Mouse (Mus musculus): ENCODE data around the gene Pard6a.

Gene Pard6a

DNA sequence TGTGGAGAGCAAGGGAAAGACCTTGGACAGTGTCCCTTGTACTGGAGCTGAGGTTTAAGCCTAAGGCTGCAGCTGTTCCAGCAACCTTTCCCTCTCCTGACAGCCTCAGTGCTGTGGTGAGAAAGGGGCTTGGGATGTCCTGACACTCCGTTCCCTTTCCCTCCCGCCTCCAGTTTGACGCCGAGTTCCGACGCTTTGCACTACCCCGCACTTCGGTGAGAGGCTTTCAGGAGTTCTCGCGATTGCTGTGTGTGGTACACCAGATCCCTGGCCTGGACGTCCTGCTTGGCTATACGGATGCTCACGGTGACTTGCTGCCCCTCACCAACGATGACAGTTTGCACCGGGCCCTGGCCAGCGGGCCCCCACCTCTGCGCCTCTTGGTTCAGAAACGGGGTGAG is 1.1 kb downstream of the Pard6a start:
- no peak for DNase-seq

DNA sequence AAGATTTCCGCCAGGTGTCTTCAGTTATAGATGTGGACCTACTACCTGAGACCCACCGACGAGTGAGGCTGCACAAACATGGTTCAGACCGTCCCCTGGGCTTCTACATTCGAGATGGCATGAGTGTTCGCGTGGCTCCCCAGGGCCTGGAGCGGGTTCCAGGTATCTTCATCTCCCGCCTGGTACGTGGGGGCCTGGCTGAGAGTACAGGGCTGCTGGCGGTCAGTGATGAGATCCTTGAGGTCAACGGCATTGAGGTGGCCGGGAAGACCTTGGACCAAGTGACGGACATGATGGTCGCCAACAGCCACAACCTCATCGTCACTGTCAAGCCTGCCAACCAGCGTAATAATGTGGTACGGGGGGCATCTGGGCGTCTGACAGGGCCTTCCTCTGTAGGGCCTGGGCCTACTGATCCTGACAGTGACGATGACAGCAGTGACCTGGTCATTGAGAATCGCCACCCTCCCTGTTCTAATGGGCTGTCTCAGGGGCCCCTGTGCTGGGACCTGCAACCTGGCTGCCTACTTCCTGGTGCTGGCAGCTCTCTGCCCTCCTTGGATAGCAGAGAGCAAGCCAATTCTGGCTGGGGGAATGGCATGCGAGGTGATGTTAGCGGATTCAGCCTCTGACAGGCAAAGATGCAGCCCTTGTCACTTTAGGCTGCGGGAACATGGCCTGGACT is 1.9 kb downstream of the Pard6a start:
- DNase-seq: no peak

DNA sequence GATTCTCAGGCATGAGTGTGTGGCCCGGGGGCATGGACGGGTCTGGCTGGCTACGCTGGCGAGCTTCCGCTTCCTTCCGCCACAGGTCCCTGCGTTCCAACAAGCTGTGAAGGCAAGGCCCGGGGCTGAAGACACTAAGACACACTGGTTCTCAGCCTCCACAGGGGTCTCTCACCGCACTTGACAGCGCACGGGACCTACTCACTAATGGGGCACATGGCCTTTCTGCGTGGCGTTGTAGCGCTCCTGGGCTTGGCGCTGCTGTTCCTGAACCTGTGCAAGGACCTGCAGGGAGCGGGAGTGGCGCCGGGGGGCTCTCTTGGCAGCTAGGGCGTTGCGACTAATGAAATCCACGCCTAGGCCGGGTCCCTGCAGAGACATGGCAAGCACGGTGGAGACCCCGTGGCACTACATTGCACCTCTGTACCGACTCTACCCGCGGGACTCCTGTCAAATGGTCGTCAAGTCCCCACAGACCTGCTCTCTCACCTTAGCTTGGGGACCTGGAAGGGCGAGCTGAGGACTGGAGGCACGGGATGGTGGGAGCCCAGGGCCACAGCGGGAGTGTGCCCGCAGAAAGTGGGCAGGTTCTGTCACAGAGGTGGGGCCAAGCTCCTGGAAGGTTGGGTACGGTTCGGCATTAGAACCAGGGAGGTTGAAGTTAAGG is 3.3 kb downstream of the Pard6a start:
- DNase-seq: no peak

DNA sequence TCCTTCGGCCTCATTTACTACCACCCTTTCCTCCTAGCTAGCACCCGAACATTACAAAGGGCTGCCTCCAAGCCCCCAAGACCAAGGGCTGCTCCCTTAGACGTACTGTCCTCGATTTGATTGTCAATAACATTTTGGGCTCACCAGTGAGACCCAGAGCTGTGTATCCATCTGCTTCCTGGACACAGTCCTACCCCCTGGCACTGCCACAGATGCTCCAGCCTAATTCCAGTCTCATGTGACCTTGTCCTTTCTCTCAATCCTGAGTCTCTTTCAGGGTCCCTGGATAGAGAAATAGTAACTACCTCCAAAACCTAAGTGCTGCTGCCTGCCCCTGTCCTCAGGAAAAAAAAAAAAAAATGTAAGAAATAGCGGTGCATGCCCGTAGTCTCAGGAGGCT is 4.0 kb downstream of the Pard6a start:
- no peak for DNase-seq

DNA sequence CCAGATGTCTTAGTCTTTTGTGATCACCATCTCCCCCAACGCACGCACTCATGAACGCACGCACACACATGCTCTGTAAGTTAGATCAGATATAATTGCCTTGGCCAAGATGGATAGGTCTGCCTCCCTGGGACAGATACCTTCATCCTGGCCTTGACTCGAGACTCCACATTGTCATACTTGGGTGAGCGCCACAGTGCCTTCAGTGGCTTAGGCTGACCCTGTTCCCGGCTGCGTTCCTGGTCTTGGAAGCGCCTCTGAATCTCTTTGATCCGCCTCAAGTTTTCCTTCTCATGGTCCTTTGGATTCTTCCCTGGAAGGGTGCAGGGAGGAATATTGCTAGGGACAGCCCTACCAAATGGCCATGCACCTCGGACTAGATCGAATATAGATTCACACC is 5.5 kb downstream of the Pard6a start:
- no peak for DNase-seq

DNA sequence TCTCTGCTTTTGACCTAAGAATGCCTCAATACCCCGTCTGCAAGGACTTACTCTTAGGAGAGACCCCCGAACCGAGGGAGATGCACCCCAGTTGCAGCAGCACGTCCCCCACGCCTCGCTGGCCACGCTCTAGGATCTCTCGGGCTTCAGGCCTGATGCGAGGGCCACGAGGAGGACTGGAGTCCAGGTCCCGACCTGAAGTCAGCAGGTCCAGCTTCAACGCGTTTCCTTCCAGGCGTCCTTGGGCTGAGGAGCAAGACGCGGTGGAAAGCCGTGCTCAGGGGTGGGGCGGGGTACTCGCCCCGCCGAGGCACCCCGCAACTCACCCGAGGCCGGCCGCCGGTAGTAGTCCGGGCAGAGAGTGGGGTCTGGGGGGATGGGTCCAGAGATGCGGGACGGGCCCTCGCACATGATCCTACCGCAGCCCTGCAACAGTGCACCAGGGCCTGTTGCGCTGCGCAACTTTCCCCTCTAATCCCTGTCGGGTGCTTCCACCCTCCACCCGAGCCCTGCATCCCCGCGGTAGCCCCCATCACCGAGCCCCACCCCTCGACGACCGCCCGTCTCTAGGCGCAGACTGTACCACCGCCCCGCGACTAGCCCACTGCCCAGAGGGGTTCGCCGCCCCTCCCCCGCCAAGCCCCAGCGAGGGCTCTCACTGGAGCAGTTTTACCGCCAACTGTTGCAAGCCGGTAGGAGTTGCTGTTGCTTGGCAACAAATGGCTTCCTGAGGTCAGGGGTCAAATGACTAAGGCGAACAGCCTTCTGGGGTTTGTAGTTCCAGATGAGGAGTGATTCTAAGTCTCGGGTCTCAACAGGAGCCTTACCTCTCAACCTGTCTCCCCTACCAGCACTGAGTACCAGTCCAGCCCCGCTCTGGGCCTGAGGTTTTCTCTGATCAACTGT is 6.8 kb downstream of the Pard6a start, which contains the start of the genes 4933405L10Rik and Enkd1:
Gene 4933405L10Rik, plus strand, starts transcription at position 158 of the 906 bp plus-strand sequence.
Gene Enkd1, minus strand, starts transcription at position 713 of the 906 bp plus-strand sequence.
- peak; percentile 91 to 94 for DNase-seq

DNA sequence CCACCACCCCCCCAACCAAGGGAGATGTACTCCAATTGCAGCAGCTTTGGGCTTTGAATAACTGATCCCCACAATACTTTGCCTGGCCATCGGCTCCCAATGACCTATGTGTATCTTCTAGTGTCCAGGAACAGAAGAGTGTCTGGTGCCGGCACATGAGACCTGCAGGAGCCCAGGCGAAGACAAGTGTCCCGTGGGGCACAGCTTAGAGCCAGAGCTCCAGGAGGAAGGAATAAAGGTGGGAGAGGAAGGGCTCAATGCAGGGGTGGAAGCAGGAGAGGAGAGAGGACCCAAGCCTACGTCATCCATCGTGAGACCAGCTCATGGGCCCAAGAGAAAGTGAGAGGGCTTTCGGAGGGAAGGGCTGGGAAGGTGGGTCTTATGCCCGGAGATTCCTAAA is 7.7 kb downstream of the Pard6a start:
- no peak for DNase-seq

DNA sequence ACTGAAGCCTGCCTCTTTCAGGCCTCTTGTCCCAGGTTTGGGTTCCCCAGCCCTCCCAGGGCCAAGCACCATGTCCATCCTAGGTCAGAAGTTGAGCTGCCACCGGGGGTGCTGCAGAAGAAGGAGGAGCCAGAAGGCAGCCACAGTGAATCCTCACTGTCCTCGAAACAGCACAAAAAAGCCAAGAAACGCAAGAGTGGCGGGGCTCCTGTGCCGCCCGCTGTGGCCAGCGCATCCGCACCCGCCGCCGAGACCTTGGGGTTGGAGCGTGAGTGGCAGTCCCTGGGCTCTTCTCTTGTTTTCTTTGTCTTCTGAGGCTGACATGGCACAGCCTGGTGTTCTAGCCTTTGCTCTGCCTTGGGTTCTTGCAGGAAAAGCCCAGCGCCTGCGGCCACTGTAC is 8.4 kb downstream of the Pard6a start:
- DNase-seq: no peak

DNA sequence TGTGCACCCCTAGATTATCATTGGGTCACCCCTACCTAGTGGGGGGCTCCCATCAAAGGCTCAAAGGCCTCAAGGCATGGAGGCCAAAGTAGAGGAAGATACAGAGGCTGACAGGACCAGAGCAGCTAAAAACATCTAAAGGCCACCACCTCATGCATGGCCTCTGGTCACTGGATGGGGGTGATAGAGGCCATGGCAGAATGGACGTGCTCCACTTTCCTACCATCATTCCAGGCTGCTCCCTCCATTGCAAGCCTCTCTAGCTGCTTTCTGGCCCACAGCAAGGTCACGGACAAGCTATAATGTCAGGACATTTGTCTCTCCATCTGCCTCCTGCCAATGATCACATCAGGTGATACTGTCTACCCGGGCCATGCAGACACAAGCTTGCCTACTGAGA is 11.3 kb downstream of the Pard6a start:
- DNase-seq: no peak

DNA sequence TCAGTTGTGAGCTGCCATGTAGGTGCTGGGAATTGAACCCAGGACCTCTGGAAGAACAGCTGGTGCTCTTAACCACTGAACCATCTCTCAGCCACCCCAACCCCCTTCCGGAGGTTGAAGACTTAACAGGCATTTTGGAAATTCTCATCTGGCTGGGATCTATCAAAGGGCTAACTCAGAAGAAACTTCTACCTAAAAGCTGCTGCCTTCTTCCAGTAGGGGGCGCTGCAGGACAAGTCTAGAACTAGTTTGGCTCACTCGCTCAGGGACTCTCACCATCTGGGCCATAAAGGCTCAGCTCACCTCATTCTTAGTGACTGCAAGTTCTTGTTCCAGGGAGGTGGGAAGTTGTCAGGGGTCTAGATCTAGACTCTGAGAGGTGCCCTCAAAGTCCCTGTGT is 13.2 kb downstream of the Pard6a start:
- peak; percentile 85 to 95 for DNase-seq

DNA sequence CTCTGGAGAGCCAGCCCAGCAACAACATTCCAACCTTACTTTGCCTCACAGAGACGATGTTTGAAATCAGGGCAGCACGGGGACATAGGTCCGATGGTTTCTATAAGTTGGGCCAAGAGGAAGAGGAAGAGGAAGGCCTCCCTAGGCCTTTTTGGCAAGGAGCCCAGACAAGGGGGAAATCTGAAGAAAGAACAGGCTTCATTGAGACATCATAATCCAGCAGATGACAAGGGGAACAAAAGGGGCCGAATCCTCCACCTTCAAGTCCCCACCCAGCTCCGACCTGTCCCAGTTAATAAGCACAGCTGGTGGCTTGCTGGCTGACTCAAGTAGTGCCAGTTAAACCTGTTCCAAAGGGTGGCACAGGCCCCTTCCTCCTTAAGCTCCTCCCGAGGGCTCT is 14.1 kb downstream of the Pard6a start:
- peak; percentile 40 to 49 for DNase-seq

DNA sequence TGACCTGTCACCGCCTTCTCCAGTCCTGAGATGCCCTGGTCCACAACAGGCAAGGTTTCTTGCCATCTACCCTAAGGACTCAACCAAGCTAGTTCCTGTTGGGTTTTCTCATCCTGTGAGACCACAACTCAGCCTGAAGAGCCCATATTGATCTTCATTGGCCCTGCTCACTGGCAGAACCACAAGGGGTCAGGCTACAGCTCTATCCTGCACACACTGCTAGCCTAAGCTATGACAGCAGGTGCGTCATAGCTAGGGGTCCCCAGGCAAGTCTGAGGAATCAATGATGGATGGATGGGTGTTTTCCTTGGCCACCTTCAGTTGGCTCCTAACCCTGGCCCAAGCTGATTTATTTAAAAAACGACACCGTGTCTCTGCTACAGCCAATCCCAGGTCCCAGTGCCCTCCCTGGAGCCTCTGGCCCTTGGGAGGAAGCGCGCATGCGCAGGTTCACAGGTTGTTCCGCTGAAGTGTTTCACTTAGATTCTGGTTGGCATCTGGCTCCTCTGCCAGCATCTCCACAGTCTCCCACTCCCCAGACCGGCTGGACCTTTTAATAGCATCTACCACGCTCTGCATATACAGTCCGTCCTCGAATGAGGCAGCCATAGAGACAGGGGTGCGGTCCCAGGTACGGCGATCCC is 15.5 kb downstream of the Pard6a start:
- no peak for DNase-seq

DNA sequence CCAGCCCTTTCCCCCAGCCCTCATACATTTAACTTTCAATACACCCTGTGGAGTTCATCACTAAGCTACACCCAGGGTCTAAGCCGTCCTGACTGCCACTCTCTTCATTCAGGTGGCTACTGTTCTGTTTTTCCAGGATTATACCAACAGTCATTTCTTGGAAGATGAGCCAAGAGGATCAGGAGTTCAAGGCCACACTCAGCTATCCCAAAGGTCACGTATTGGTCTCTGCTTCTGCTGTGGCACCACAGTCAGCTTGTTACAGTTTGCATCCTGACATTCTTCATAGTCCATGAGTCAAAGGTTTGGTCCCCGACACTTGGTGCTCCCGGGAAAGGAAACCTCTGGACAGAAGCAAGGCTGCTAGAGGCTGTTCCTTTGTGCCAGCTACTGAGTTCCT is 18.7 kb downstream of the Pard6a start:
- DNase-seq: no peak

DNA sequence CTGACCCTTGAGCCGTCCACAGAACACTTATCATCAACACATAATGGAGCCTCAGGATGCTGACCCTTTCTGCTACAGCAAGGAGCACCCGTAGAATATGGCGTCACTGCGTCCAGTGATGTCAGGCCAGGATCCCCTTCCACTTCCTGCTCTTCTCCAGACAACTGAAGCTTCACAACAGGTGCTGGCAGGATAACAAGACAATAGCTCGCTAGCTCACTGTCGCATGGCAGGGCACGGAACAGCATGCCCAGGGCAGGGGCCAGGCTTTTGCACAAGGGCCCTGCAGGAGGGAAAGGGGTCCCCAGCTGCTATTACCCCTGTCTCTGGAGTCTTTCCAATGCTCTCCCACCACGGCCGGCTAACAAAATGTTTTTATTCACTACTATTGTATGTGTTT is 21.9 kb downstream of the Pard6a start:
- no peak for DNase-seq

DNA sequence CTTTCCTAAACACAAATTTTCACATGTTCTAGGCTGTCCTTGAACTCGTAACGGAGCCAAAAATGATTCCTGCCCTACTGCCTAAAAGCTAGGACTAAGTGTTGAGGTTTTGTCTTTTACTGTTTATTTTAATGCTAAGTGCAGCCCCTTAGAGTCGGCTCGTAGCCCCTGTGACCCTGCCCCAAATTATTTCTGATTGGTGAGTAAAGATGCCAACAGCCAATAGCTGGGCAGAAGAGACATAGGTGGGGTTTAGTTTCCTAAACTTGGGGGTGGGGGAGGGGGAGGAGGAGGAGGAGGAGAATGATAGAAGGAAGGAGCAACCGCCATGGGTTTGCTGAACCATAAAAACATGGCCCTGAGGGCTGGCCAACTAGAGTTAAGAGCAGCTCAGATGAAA is 24.8 kb downstream of the Pard6a start:
- no peak for DNase-seq

DNA sequence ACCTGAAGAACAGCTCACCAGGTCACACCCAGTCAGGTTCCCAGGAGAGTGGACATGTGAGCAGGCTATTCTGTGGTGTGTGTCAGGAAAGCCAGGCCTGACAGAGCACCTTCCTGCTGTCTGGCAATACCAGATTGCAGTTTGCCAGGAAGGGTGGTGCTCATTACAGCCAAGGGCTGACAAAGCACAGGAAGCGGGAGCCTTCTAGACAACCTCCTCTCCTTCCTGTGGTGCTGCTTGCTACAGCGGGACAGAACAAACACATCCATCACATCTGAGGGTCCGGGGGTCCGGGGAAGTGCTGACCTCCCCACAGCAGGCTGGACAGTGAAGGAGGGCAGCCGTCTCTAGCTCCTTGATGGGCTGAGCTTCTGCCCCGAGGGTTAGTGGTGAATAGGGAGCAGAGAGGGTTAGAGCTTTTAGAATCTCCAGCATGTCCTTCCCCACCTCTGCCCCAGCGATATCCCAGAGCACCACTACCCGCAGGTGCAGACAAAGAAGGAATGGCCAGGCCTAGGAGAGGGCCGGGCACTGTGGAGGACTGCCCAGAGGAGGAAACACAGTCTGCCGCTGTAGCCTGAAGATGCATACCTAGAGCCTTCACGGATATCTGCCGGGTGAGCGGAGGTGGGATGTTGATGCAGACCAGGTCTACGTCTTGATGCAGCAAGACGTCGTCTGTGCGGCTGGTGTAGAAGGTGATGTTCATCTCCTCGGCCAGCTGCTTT is 26.6 kb downstream of the Pard6a start:
- DNase-seq: peak; percentile 67 to 86

DNA sequence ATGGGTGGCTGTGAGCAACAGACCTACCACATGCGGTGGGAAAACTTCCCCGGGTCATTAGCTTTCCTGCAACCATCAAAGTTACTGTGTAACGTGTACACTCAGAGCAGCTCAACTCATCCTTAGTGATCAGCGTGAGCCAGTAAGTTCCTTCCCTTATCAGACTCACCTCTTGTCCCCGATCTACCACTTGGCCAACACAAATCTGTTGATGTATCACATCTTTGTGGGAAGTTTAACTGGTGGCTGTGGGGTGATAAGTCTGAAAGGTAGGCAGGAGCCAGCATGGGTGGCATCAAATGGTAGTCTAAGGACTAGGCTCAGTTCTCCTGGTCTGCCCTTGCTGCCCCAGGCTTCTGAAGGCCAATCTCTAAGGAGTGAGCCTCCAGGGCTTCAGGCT is 31.2 kb downstream of the Pard6a start:
- DNase-seq: no peak

DNA sequence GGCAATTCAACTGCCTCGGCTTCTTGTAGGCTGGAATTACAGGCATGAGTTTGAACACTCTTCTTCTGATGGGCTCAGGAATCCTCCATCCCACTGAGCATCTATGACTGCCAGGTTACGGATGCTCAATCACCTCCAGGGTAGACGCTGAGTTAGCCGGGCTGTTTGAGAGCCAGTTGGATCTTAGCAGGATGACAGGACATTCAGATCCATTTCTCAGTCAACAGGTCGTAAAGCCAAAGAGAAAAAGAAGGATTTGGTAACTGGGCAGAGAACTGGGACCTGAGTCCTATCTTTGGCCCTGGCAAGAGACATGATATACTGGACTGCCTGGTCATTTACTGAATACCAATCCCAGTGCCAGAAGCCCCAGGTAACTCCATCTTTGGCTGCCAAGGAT is 38.3 kb downstream of the Pard6a start:
- no peak for DNase-seq

DNA sequence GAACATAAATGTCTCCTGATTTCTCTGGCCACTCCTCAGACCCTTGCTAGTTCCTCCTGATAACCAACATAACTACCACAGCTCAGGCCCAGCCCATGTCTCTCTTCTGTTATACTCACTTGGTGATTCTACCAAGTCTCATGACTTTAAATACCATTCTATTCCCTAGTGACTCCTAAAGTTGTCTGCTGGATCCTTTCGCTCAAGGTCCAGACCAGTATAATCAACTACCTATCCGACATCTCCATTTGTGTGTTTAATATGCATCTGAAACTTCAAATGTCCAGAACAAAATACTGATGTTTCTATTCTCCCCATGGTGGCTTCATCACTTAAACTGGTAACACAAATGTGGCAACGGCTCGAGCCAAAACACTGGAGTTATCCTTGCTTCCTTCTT is 42.4 kb downstream of the Pard6a start:
- DNase-seq: no peak

DNA sequence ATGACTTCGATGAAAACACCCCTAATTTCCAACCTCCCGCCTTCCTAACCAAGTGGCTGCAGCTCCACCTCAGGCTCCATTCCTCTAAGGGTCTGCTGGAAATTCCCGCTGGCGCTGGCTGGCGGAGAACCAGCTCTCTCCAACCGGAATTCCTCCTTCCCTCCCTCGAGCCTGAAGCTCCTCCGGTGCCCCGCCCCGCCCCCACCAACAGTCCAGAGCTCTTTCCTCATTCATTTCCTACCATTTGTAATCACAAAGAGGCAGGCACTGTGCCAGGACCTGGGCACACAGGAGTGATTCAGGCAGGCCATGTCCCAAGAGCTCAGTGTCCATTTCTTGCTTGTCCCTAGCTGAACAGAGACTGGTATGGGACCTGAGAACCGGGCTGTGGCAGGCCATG is 49.7 kb downstream of the Pard6a start:
- DNase-seq: peak; percentile 91 to 93
